Mouse (Mus musculus): ENCODE measurements at regions not wholly inside any gene's neighbourhood (a gene's known extent, or its start where the extent isn't known, plus 50 kb on each side); places are given as distances from the start of the nearest gene placed in this dataset.

DNA sequence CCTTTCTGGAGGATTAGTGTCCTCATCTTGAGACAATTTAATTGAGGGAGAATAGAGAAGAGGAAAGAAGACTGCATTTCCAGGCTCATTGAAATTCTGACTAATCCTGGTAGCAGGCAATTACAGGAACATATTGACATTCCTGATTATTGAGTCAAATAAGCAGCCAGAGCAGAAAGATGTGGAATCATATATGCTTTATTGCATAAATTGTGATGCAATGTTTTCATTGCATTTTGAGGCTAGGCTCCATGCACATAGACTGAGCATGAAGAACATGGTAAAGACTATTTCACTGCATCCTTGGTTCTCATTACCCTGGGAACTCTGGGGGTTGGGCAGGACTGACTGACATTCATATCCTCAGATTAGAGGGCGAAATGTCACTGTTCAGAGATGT lies 116.0 kb downstream of the Alg10b start:
- TF ChIP-seq POLR2A (IDR thresholded peaks at IDR 0.05; ENCODE audit: borderline replicate concordance, insufficient read depth, low read length), result no peak
- TF ChIP-seq CTCF (IDR thresholded peaks at IDR 0.05; ENCODE audit: borderline replicate concordance, insufficient read depth, low read depth, low read length), result no peak

Data from cerebellum, adult 2 months (tissue).